Mouse (Mus musculus): Measurements from ENCODE around the gene Btg1. TPM values are rescaled to one million over a fixed set of nuclear protein-coding genes. Genes with fewer than 3 reads are reported as not detected.

Gene Btg1
- total RNA-seq (2021): 10 to 100 TPM; 40.7 to 49.1 TPM

DNA sequence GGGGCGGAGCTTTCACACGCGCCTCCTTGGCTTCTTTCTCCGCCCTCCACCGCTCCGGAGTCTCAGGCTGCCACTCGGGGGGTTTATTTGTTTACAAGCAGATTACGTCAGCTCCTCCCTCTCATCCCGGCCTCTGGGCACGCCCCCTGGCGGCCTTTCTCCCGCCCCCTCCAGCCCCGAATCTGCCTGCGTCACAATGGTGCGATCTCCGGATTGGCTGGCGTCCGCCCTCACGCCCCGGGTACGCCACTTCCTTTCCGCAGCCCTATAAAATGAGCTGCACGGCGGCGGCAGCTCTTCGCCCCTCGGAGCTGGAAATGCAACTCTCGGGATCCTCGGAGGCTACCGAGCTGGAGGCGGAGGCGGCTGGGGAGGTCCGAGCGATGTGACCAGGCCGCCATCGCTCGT is at the start of gene Btg1:
Gene Btg1, plus strand, starts transcription at position 298 of the 408 bp plus-strand sequence.
- DNase-seq (ENCODE audit: extremely low spot score in 1 of 2, low spot score in 1 of 2): peak; percentile 95

- DNase-seq (ENCODE audit: extremely low spot score in 1 of 2, low spot score in 1 of 2): no peak
Observed at GRCm38 (mm10) chr10:96569469-96569868, 47.3 kb upstream of the Btg1 start.

GRCm38 (mm10) chr10:96571176-96571575 is 45.6 kb upstream of the Btg1 start:
- no peak for DNase-seq (ENCODE audit: extremely low spot score in 1 of 2, low spot score in 1 of 2)

- DNase-seq (ENCODE audit: extremely low spot score in 1 of 2, low spot score in 1 of 2): no peak
Observed at GRCm38 (mm10) chr10:96574786-96575185, 42.0 kb upstream of the Btg1 start.

- no peak for DNase-seq (ENCODE audit: extremely low spot score in 1 of 2, low spot score in 1 of 2)
Observed at GRCm38 (mm10) chr10:96575338-96575737, 41.5 kb upstream of the Btg1 start.

DNA sequence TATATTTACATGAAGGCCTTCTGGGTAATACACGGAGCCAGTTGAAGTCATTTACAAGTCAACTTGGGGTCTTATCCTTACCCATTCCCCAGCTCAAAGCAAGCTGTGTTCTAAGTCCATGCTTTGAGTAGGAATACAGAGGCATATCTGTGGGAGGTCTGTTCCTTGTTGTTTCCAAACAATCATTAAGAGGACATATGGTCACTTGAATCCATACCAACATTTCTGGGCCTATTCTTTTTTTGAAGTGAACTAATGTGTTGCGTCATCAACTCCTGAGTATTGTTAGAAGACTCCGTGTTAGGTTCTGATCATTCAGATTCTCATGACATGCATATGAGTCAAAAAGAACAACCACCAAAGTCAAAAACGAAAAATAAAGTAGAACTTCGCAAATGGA is 37.9 kb upstream of the Btg1 start:
- DNase-seq (ENCODE audit: extremely low spot score in 1 of 2, low spot score in 1 of 2): no peak

- no peak for DNase-seq (ENCODE audit: extremely low spot score in 1 of 2, low spot score in 1 of 2)
Observed at GRCm38 (mm10) chr10:96579436-96579835, 37.4 kb upstream of the Btg1 start.

- no peak for DNase-seq (ENCODE audit: extremely low spot score in 1 of 2, low spot score in 1 of 2)
Observed at GRCm38 (mm10) chr10:96580246-96580645, 36.6 kb upstream of the Btg1 start.

- no peak for DNase-seq (ENCODE audit: extremely low spot score in 1 of 2, low spot score in 1 of 2)
Observed at GRCm38 (mm10) chr10:96581232-96581631, 35.6 kb upstream of the Btg1 start.

DNA sequence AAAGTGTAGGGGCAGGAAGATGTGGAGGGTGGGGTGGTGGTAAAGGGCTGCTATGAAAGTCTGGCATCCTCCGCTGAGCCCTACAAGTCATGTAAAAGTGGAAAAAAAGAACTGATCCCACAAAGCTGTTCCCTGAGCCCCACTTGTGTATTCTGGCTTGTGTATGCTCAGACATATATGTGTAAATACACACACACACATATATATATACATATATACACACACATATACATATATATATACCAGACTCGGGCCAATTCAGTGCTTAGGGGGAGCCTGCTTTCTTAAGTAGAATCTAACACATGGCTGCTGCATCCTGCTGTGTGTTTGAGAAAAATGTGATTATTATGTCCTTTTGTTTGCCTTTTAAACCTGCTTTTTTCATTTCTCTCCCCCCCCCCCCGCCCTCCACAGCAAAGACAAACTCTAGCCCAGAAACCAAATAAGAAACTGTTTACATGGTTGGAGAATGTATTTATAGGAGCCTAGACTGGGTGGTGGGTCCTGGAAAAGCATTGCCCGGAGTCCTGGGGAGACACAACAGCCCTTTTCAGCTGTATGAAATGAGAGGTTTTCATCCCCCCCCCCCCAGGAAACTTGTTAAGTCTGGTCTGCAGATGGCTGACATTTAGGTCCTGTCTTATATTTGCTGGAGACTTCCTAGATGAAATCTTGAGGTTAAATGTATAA is 30.5 kb upstream of the Btg1 start:
- no peak for DNase-seq (ENCODE audit: extremely low spot score in 1 of 2, low spot score in 1 of 2)

DNA sequence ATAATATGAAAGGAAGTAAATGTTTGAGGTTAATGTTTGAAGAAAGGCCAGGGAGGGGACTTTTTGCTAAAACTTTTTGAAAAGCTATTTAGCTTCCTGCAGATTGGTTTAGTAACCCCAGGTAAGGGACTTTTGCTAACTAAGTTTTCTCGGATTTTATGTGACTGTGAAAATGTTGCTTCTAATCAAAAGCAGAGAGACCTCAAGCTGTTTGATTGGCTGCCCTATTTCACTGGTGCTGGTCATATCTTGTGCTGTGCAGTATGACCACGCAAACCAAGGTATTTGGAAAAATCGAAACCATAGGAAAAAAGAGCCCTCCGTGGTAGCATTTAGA is 30.0 kb upstream of the Btg1 start:
- no peak for DNase-seq (ENCODE audit: extremely low spot score in 1 of 2, low spot score in 1 of 2)

- DNase-seq (ENCODE audit: extremely low spot score in 1 of 2, low spot score in 1 of 2): no peak
Observed at GRCm38 (mm10) chr10:96588233-96588632, 28.6 kb upstream of the Btg1 start.

- no peak for DNase-seq (ENCODE audit: extremely low spot score in 1 of 2, low spot score in 1 of 2)
Observed at GRCm38 (mm10) chr10:96589781-96590180, 27.0 kb upstream of the Btg1 start.

DNA sequence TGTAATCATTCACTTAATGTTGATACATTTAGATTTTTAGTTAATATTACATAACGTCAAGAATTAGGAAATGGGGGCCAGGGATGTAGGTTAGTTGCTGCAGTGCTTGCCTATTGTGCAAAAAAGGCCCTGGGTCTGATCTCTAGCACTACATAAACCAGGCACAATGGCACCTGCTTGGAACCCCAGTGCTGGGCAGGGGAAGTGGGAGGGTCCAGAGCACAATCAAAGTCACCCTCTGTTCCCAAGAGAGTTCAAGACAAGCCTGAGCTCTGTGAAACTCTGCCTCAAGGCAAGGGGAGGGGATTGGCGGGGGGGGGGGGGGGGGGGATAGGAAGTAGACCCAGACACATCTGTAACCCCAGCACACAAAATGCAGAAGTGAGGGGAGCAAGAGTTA is 24.7 kb upstream of the Btg1 start:
- DNase-seq (ENCODE audit: extremely low spot score in 1 of 2, low spot score in 1 of 2): no peak

GRCm38 (mm10) chr10:96595435-96596132 is 21.2 kb upstream of the Btg1 start:
- DNase-seq (ENCODE audit: extremely low spot score in 1 of 2, low spot score in 1 of 2): no peak

DNA sequence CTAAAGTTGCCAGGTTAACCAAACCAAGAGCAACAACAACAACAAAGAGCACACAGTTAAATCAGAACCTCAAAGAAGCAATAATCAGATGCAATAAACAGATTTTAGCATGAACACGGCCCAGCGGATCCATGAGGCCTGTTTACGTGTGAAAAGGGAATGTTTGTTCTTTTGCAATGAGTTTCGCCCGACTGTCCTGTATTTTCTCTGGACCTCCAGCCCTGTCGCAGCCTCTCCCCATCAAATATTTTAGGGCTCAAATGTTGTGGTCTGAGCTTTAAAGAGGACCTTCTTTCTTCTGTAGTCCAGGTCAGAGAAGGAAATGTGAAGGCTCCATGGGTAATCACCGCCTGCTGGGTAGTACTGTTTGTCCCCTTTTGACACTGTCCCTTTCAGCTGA is 20.4 kb upstream of the Btg1 start:
- no peak for DNase-seq (ENCODE audit: extremely low spot score in 1 of 2, low spot score in 1 of 2)

- no peak for DNase-seq (ENCODE audit: extremely low spot score in 1 of 2, low spot score in 1 of 2)
Observed at GRCm38 (mm10) chr10:96599641-96600040, 17.2 kb upstream of the Btg1 start.

- no peak for DNase-seq (ENCODE audit: extremely low spot score in 1 of 2, low spot score in 1 of 2)
Observed at GRCm38 (mm10) chr10:96601670-96602069, 15.1 kb upstream of the Btg1 start.

- no peak for DNase-seq (ENCODE audit: extremely low spot score in 1 of 2, low spot score in 1 of 2)
Observed at GRCm38 (mm10) chr10:96602339-96602738, 14.5 kb upstream of the Btg1 start.

DNA sequence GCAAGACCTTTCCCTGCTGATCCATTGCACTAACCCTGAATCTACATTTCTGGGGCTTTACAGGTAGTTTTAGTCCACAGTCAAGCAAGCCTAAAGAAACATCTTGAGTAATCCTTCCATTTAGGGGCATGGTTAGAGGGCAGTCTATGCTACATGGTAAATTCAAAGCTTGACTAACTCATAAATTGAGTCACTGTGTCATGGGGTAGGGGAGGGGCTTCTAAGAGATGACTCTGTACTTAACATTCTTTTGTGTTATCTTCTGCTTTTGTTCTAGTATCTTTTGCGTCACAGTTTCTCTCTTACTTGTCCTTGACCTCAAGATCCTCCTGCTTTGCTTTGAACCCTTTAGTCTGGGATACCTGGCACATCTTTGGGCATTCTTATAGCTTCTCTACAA is 11.6 kb upstream of the Btg1 start:
- no peak for DNase-seq (ENCODE audit: extremely low spot score in 1 of 2, low spot score in 1 of 2)

GRCm38 (mm10) chr10:96605856-96606255 is 10.9 kb upstream of the Btg1 start:
- no peak for DNase-seq (ENCODE audit: extremely low spot score in 1 of 2, low spot score in 1 of 2)

DNA sequence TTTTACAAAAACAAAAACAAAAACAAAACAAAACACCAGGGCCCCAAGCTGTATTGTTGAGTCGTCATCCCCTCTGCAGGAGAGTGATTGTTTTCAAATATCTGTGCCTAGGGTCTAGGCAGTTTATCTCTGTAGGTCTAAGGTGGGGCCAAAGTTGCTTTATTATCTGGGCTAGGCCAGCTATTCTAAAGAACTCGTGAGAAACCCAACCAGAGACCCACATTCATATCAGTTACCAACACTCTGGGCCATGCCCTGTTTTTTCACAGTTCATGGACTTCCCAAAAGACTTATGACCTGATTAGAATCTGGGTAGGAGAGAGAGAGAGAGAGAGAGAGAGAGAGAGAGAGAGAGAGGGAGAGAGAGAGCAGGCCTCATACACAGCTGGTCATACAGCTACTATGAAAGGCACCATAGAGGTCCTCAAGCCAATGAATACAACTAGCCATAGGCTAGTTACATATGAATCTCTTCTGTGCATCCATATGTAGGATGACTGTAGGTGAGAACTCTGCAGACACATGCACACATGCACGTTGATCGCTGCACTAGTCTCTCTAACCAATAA is 9.1 kb upstream of the Btg1 start:
- no peak for DNase-seq (ENCODE audit: extremely low spot score in 1 of 2, low spot score in 1 of 2)
